Mouse (Mus musculus) MEL (cell line): ENCODE data around the gene Olfr1392. TPM values are rescaled to one million over a fixed set of nuclear protein-coding genes. Genes with fewer than 3 reads are reported as not detected.
A peak's percentile ranks its signal among the peaks of the same experiment; 100 is the strongest.

ENCODE experiments used
- DNase-seq: peaks from one replicate; pipeline ENCODE4 v3.0.0; 2011; ENCODE audit warnings: low read depth, low spot score
- H3K27ac ChIP-seq: 2 replicates; pipeline ENCODE4 v1.5.1; 2012; ENCODE audit warnings: low read depth, mild to moderate bottlenecking, control low read depth, low read length, moderate library complexity; ENCODE audit not compliant: control insufficient read depth
- H3K27me3 ChIP-seq, 2 experiments: fragments of 150-350 bp in 1 of 2; sonication (generic) in 1 of 2; 2 replicates each; pipeline ENCODE4 v1.6.1; 2012; ENCODE audit warnings: low read length in 2 of 2, mild to moderate bottlenecking in 2 of 2, improper control_type of control experiment in 1 of 2, moderate library complexity in 1 of 2; ENCODE audit not compliant: insufficient read depth in 2 of 2, control insufficient read depth in 1 of 2
- H3K36me3 ChIP-seq, 2 experiments: 2 replicates each; pipeline ENCODE4 v1.6.1; 2012 to 2014; ENCODE audit warnings: low read length in 2 of 2, improper control_type of control experiment in 1 of 2, inconsistent platforms in 1 of 2, mild to moderate bottlenecking in 1 of 2; ENCODE audit not compliant: insufficient read depth in 2 of 2, control insufficient read depth in 1 of 2
- H3K4me1 ChIP-seq, 2 experiments: fragments of 150-350 bp in 1 of 2; sonication (generic) in 1 of 2; 2 replicates each; pipeline ENCODE4 v1.6.1; 2012; ENCODE audit warnings: low read length in 2 of 2, improper control_type of control experiment in 1 of 2, mild to moderate bottlenecking in 1 of 2; ENCODE audit not compliant: insufficient read depth in 2 of 2, control insufficient read depth in 1 of 2
- H3K4me3 ChIP-seq, 2 experiments: fragments of 150-350 bp in 1 of 2; sonication (generic) in 1 of 2; 2 replicates each; pipeline ENCODE4 v1.5.1; 2012; ENCODE audit warnings: low read depth in 2 of 2, low read length in 2 of 2, mild to moderate bottlenecking in 2 of 2, moderate library complexity in 2 of 2, control low read depth in 1 of 2, improper control_type of control experiment in 1 of 2; ENCODE audit not compliant: control insufficient read depth in 1 of 2, insufficient read depth in 1 of 2
- H3K79me2 ChIP-seq: 2 replicates; pipeline ENCODE4 v1.6.1; 2012; ENCODE audit warnings: mild to moderate bottlenecking, low read length, moderate library complexity; ENCODE audit not compliant: control insufficient read depth, poor library complexity, insufficient read depth
- H3K9ac ChIP-seq: 2 replicates; pipeline ENCODE4 v1.6.1; 2012; ENCODE audit warnings: low read depth, mild to moderate bottlenecking, control low read depth, low read length, moderate library complexity; ENCODE audit not compliant: control insufficient read depth, poor library complexity, severe bottlenecking
- H3K9me3 ChIP-seq: fragments of 150-350 bp; sonication (generic); replicated peaks from 2 replicates; pipeline ENCODE4 v1.6.1; 2012; ENCODE audit warnings: mild to moderate bottlenecking, low read length, improper control_type of control experiment, moderate library complexity; ENCODE audit not compliant: insufficient read depth
- BHLHE40 ChIP-seq: IDR thresholded peaks from 2 replicates; pipeline ENCODE4 v1.6.1; 2012; ENCODE audit warnings: low read depth, mild to moderate bottlenecking, inconsistent platforms, low read length, improper control_type of control experiment, borderline replicate concordance
- CTCF ChIP-seq, 3 experiments: IDR thresholded peaks in 2 of 3; conservative IDR thresholded peaks in 1 of 3; 2 replicates each; pipeline ENCODE4 v1.5.1; 2011 to 2012; ENCODE audit warnings: low read length in 3 of 3, low read depth in 2 of 3, mild to moderate bottlenecking in 2 of 3, improper control_type of control experiment in 1 of 3, inconsistent platforms in 1 of 3, mixed read lengths in 1 of 3, moderate library complexity in 1 of 3; ENCODE audit not compliant: control insufficient read depth in 1 of 3, insufficient read depth in 1 of 3, poor library complexity in 1 of 3, severe bottlenecking in 1 of 3
- E2F4 ChIP-seq: IDR thresholded peaks from 2 replicates; pipeline ENCODE4 v1.6.1; 2011; ENCODE audit warnings: low read depth, low read length, improper control_type of control experiment, borderline replicate concordance
- EP300 ChIP-seq, 2 experiments: IDR thresholded peaks; 2 replicates each; pipeline ENCODE4 v1.6.1; 2011; ENCODE audit warnings: improper control_type of control experiment in 2 of 2, low read length in 2 of 2, low read depth in 1 of 2, mild to moderate bottlenecking in 1 of 2
- ETS1 ChIP-seq: IDR thresholded peaks from 2 replicates; pipeline ENCODE4 v1.6.1; 2012; ENCODE audit warnings: low read depth, mild to moderate bottlenecking, inconsistent platforms, low read length, improper control_type of control experiment, moderate library complexity
- GABPA ChIP-seq: IDR thresholded peaks from 2 replicates; pipeline ENCODE4 v1.6.1; 2012; ENCODE audit warnings: low read depth, mild to moderate bottlenecking, inconsistent platforms, low read length, improper control_type of control experiment, moderate library complexity
- HCFC1 ChIP-seq: IDR thresholded peaks from 2 replicates; pipeline ENCODE4 v1.6.1; 2012; ENCODE audit warnings: low read depth, mild to moderate bottlenecking, inconsistent platforms, low read length, improper control_type of control experiment, moderate library complexity
- KAT2A ChIP-seq: conservative IDR thresholded peaks from 2 replicates; pipeline ENCODE4 v1.6.1; 2012; ENCODE audit warnings: low read depth, low read length, improper control_type of control experiment, inconsistent platforms
- MEF2A ChIP-seq: IDR thresholded peaks from 2 replicates; pipeline ENCODE4 v1.6.1; 2014; ENCODE audit warnings: low read depth, mild to moderate bottlenecking, inconsistent platforms, low read length, improper control_type of control experiment; ENCODE audit not compliant: poor library complexity, insufficient replicate concordance, severe bottlenecking; ENCODE audit errors: extremely low read depth
- MXI1 ChIP-seq: IDR thresholded peaks from 2 replicates; pipeline ENCODE4 v1.6.1; 2011; ENCODE audit warnings: mild to moderate bottlenecking, low read depth, low read length, improper control_type of control experiment
- MYB ChIP-seq: IDR thresholded peaks from 2 replicates; pipeline ENCODE4 v1.6.1; 2011; ENCODE audit warnings: mild to moderate bottlenecking, low read depth, low read length, improper control_type of control experiment
- NELFE ChIP-seq: IDR thresholded peaks from 2 replicates; pipeline ENCODE4 v1.6.1; 2011; ENCODE audit warnings: low read depth, low read length, improper control_type of control experiment
- NRF1 ChIP-seq: IDR thresholded peaks from 2 replicates; pipeline ENCODE4 v1.6.1; 2014; ENCODE audit warnings: low read depth, mild to moderate bottlenecking, inconsistent platforms, low read length, improper control_type of control experiment, moderate library complexity; ENCODE audit not compliant: poor library complexity, insufficient read depth, severe bottlenecking
- POLR2AphosphoS2 ChIP-seq: IDR thresholded peaks from 2 replicates; pipeline ENCODE4 v1.6.1; 2011; ENCODE audit warnings: low read length, improper control_type of control experiment
- POLR2AphosphoS5 ChIP-seq: IDR thresholded peaks from 2 replicates; pipeline ENCODE4 v1.6.1; 2012; ENCODE audit warnings: low read depth, borderline replicate concordance, mild to moderate bottlenecking, inconsistent platforms, low read length, moderate library complexity, mixed read lengths
- RAD21 ChIP-seq: IDR thresholded peaks from 2 replicates; pipeline ENCODE4 v1.6.1; 2011; ENCODE audit warnings: mild to moderate bottlenecking, low read depth, low read length, improper control_type of control experiment
- SIN3A ChIP-seq: IDR thresholded peaks from 2 replicates; pipeline ENCODE4 v1.6.1; 2012; ENCODE audit warnings: low read length, improper control_type of control experiment, inconsistent platforms
- TAL1 ChIP-seq: IDR thresholded peaks from 2 replicates; pipeline ENCODE4 v1.6.1; 2012; ENCODE audit warnings: mild to moderate bottlenecking, inconsistent platforms, low read length, moderate library complexity, mixed read lengths
- TBP ChIP-seq: IDR thresholded peaks from 2 replicates; pipeline ENCODE4 v1.8.0; 2011; ENCODE audit warnings: low read depth, low read length, improper control_type of control experiment
- TCF12 ChIP-seq: IDR thresholded peaks from 2 replicates; pipeline ENCODE4 v1.6.1; 2014; ENCODE audit warnings: low read depth, mild to moderate bottlenecking, inconsistent platforms, low read length, improper control_type of control experiment, moderate library complexity
- UBTF ChIP-seq: IDR thresholded peaks from 2 replicates; pipeline ENCODE4 v1.6.1; 2012; ENCODE audit warnings: low read depth, mild to moderate bottlenecking, inconsistent platforms, low read length, improper control_type of control experiment, moderate library complexity, borderline replicate concordance; ENCODE audit not compliant: insufficient read depth
- USF2 ChIP-seq, 2 experiments: IDR thresholded peaks; 2 replicates each; pipeline ENCODE4 v1.6.1; 2011 to 2012; ENCODE audit warnings: improper control_type of control experiment in 2 of 2, low read length in 2 of 2, borderline replicate concordance in 1 of 2, inconsistent platforms in 1 of 2, low read depth in 1 of 2, mild to moderate bottlenecking in 1 of 2; ENCODE audit not compliant: insufficient read depth in 1 of 2
- ZC3H11A ChIP-seq: IDR thresholded peaks from 2 replicates; pipeline ENCODE4 v1.6.1; 2012; ENCODE audit warnings: low read depth, mild to moderate bottlenecking, inconsistent platforms, low read length, improper control_type of control experiment
- ZNF384 ChIP-seq: IDR thresholded peaks from 2 replicates; pipeline ENCODE4 v1.6.1; 2012; ENCODE audit warnings: low read depth, mild to moderate bottlenecking, inconsistent platforms, low read length, improper control_type of control experiment
- polyA plus RNA-seq, 2 experiments: library from polyadenylated mRNA; stranded (reverse) in 1 of 2; unstranded in 1 of 2; fragments of >175 nt in 1 of 2; fragments of >200 nt in 1 of 2; gene quantifications; 2 replicates each; pipeline versions ENCODE4 v1.2.1 to v1.2.4; 2012; ENCODE audit warnings: low replicate concordance in 2 of 2, low read depth in 1 of 2; ENCODE audit not compliant: insufficient read length in 2 of 2, insufficient read depth in 1 of 2, missing spikeins in 1 of 2
- total RNA-seq: library from RNA; depleted of rRNA; stranded (reverse); fragments of 300-350 nt; gene quantifications from 2 replicates; pipeline ENCODE4 v1.2.3, GENCODE M21; 2012

Gene Olfr1392
- total and polyA plus RNA-seq, 3 experiments = not detected

DNA sequence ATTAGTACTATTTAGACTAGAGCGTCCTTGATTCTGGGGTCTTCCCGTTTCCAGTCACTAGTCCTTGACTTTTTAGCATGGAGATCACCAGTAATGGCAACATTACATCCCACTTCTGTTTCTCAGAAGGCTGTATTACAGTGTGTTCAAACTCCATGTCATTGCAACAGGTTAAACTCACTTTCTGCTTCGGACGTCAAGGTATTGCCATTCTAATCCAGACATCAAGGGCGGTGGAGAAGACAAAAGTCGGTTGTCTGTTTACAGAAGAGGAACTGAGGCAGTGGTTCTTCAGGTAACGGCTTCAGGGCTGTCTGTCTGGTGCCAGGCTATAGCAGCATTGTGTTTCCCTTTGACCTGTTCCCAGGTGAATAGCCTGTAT lies 33.7 kb upstream of the Olfr1392 start:
- H3K9me3 ChIP-seq = no peaks in the 10 kb centered on the region
- H3K36me3 ChIP-seq = peaks cover 9 to 13% of the 10 kb centered on the region in 2 experiments; a peak in 3 of 4 replicates
- DNase-seq = peak; percentile 62
- TF ChIP-seq SIN3A (no peak; the same call in 1 of the 2 replicates), TAL1 (no peak), EP300 (IDR thresholded peaks at IDR 0.05; ENCODE audit: low read depth in 1 of 2, low read length in 2 of 2) (0 out of 4 replicates have a peak, but pooled peaks of 1 of the 2 experiments have one; percentile 38), MYB (0 out of 2 replicates have a peak, but pooled peaks have one; percentile 42), USF2 (IDR thresholded peaks at IDR 0.05; ENCODE audit: borderline replicate concordance in 1 of 2, insufficient read depth in 1 of 2, low read depth in 1 of 2, low read length in 2 of 2) (no peak), RAD21 (no peak), ETS1 (no peak), TBP (peak; percentile 11; the same call in 1 of the 2 replicates), HCFC1 (no peak), MXI1 (no peak; the same call in 1 of the 2 replicates), BHLHE40 (no peak), NELFE (no peak)
- TF ChIP-seq, all 39 proteins: peak for 3
- H3K27me3 ChIP-seq = no peaks in the 10 kb centered on the region
- H3K9ac ChIP-seq = peak overlapping the region; percentile 86
- H3K4me1 ChIP-seq = peaks cover 7 to 14% of the 10 kb centered on the region in 2 experiments
- peak overlapping the region; percentile 70; the same call in 1 of the 2 replicates for H3K27ac ChIP-seq
- peak overlapping the region; percentile 74 to 80 for H3K4me3 ChIP-seq
- H3K79me2 ChIP-seq = peaks cover 15% of the 10 kb centered on the region

DNA sequence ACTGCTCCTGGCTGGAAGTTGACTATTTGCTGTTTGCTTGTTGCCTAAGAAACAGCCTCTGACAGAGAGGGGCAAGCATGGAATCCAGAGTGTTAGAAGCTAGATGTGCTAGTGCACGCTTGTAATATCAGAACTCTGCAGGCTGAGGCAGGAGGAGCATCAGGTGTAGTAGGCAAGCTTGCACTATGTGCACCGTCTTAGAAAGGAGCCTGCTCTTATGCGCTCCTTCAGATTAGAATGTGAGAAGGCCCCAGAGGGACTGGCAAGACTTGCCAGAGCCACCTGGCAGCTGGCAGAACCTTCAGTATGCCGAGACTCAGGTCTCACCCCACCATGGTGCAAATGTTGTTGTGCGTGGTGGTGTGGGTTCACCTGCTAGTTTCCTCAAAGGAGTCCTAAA lies 33.0 kb upstream of the Olfr1392 start:
- Histone ChIP-seq H3K4me3 (peak overlapping the region in 1 of 2 experiments; percentile 80; a peak in 1 of 4 replicates), H3K27me3 (no peaks in the 10 kb centered on the region), H3K36me3 (peaks cover 9% of the 10 kb centered on the region in 2 experiments; a peak in 3 of 4 replicates), H3K9me3 (no peaks in the 10 kb centered on the region), H3K79me2 (peaks cover 15% of the 10 kb centered on the region), H3K9ac (no peak overlapping the region), H3K4me1 (peaks cover 2 to 7% of the 10 kb centered on the region in 2 experiments), H3K27ac (peak overlapping the region; percentile 2; the same call in 1 of the 2 replicates)
- no peak for TF ChIP-seq NRF1
- DNase-seq = no peak

DNA sequence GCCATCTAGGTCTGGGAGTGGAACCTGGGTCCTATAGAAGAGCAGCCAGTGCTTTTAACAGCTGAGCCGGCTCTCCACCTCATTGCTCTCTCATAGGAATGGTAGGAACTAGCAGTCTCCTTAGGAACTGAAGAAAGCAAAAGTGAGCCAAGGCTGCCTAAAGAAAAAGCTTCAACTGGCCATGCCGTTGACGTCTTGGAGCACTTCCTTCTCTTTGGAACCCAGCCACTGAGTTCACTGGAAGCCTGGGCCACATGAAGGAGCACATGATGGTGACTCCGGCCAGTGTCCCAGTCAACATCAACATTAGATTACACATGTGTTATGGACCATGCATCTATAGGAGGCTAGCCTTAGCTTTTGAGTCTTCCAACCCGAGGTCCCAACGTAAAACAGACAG lies 32.0 kb upstream of the Olfr1392 start:
- Histone ChIP-seq H3K4me1 (peaks cover 2 to 5% of the 10 kb centered on the region in 2 experiments; a peak in 3 of 4 replicates), H3K79me2 (peaks cover 15% of the 10 kb centered on the region), H3K27me3 (no peaks in the 10 kb centered on the region), H3K9ac (no peak overlapping the region)
- TF ChIP-seq TAL1 = no peak
- no peak for TF ChIP-seq POLR2AphosphoS5
- TF ChIP-seq POLR2AphosphoS2 = no peak
- TF ChIP-seq ZC3H11A = no peak
- no peak for TF ChIP-seq UBTF
- TF ChIP-seq ETS1 = no peak
- TF ChIP-seq NELFE = no peak
- no peak for TF ChIP-seq CTCF (IDR thresholded peaks at IDR 0.05 in 2 of 3, conservative IDR thresholded peaks at IDR 0.05 in 1 of 3; ENCODE audit: control insufficient read depth in 1 of 3, insufficient read depth in 1 of 3, low read depth in 2 of 3, low read length in 3 of 3, poor library complexity in 1 of 3, severe bottlenecking in 1 of 3)
- TF ChIP-seq E2F4 = no peak
- TF ChIP-seq ZNF384 = no peak
- no peak for TF ChIP-seq KAT2A
- TF ChIP-seq TBP = no peak
- TF ChIP-seq MEF2A = no peak
- TF ChIP-seq GABPA = no peak
- TF ChIP-seq TCF12 = no peak
- TF ChIP-seq MYB = no peak
- TF ChIP-seq, all 39 proteins: peak for 0
- DNase-seq = no peak
- Histone ChIP-seq H3K9me3 (no peaks in the 10 kb centered on the region), H3K27ac (no peak overlapping the region), H3K36me3 (peaks cover 9% of the 10 kb centered on the region in 2 experiments; a peak in 3 of 4 replicates), H3K4me3 (no peak overlapping the region)
